Mouse (Mus musculus) erythroid progenitor cell, adult 5-6 weeks (primary cell): ENCODE data around the gene Asap3. TPM values are rescaled to one million over a fixed set of nuclear protein-coding genes. Genes with fewer than 3 reads are reported as not detected.
A peak's percentile ranks its signal among the peaks of the same experiment; 100 is the strongest.

Experiments
- ATAC-seq: replicated peaks from 2 replicates; pipeline ENCODE4 v1.8.0; 2016; ENCODE audit warnings: moderate number of reproducible peaks, mild to moderate bottlenecking, moderate TSS enrichment, inconsistent platforms; ENCODE audit not compliant: poor library complexity, low FRiP score, severe bottlenecking
- total RNA-seq, 2 experiments: library from RNA; stranded (forward) in 1 of 2; stranded (reverse) in 1 of 2; fragments of 150-400 nt in 1 of 2; fragments of 186-747, 209-891 nt in 1 of 2; gene quantifications; 2 replicates each; pipeline versions ENCODE4 v1.2.3 to v1.2.4; 2015 to 2017; ENCODE audit warnings: low replicate concordance in 2 of 2

The Asap3 gene
- total RNA-seq, 2 experiments from 2014 or later, result 0.53 TPM; not detected in 1

DNA sequence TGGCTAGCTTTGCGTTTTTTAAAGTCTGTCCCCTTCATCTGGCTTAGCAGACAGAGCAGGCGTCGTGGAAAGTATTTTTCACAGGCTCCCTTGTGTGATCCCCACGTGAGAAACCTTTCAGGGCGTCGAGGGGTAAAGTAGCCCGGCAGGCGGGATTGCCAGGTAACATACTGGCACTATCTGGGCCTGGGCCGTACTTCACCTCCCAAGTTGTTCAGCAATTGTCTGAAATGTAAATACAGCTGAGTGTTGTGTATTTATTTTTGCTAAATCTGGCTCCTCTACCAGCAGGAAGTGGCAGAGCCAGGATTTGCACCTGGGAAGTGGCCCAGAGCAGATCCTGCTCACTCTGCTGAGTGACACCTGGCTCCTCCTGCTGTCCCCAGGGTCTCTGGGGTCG is 10.9 kb downstream of the Asap3 start:
- ATAC-seq, result no peak

- ATAC-seq, result no peak
Measured at GRCm38 (mm10) chr4:136218595-136219214, 12.5 kb downstream of the Asap3 start.

- ATAC-seq, result no peak
Measured at GRCm38 (mm10) chr4:136220133-136220775, 14.1 kb downstream of the Asap3 start.

- no peak for ATAC-seq
Measured at GRCm38 (mm10) chr4:136223549-136224239, 17.5 kb downstream of the Asap3 start.

DNA sequence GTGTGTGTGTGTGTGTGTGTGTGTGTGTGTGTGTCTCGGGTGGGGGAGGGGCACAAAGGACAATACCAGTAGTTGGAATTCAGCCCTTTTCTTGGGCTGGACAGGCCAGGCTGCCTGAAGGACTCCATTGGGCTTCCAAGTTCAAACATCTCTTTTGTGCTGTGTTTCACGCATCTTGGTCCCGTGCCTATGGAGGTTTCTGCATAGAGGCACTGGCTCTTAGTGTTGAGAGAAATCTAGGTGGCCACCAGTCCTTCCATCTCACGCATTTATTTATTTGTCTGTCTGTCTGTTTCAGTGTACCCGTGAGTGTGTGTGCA is 18.0 kb downstream of the Asap3 start:
- no peak for ATAC-seq

DNA sequence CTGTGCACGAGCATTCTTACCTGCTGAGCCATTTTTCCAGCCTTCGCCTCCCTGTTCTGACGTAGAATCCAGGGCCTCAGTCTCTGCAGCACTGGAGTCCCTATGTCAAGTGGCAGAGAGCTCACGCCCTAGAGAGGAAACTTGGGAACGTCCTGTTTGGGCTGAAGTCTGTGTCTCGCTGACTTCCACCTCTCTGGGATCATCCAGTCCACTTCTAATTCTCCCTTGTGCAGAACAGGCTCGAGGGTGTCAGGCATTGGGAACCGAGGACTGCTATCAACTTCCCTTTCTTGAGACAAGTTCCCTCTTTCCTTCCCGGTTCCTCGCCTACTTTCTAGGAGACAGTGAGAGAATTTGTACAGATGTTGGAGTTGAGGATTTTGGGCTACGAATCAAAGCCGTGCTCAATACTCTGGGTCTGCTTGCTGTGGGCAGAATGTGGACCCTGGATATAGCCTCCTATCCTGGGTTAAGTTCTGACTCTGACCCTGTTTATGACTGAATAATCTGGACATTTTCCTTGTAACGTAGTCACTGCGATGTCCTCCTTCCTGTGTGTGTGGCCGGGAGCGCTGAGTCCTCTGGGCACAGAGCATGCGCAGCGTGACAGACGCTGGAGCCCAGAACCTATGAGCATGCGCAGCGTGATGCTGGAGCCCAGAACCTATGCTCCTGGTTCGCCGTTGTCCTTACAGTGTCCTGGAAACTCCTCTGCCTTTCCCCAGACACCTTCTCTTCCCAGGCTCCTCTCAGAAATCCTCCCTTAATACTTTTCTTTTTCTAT is 18.7 kb downstream of the Asap3 start:
- ATAC-seq, result no peak

- no peak for ATAC-seq
Measured at GRCm38 (mm10) chr4:136227408-136227807, 21.2 kb downstream of the Asap3 start.

- no peak for ATAC-seq
Measured at GRCm38 (mm10) chr4:136228640-136229039, 22.5 kb downstream of the Asap3 start.

DNA sequence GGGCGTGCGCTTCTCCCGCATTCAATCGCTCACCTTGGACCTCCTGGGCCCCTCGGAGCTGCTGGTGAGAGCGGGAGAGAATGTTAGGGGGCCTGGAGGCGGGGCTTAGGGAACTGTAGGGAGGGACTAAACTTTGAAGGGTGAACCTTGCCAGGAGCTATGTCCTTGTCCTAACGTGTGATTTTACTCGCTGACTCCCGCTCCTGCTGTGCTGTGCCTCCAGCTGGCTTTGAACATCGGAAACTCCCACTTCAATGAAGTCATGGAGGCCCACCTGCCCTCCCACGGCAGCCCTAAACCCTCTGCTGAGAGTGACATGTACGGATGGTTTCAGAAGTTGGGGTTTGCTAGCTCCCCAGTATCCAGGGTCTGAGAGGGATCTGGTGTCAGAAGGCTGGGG is 32.5 kb downstream of the Asap3 start:
- ATAC-seq, result no peak

GRCm38 (mm10) chr4:136239111-136239510 is 32.9 kb downstream of the Asap3 start:
- ATAC-seq, result no peak

DNA sequence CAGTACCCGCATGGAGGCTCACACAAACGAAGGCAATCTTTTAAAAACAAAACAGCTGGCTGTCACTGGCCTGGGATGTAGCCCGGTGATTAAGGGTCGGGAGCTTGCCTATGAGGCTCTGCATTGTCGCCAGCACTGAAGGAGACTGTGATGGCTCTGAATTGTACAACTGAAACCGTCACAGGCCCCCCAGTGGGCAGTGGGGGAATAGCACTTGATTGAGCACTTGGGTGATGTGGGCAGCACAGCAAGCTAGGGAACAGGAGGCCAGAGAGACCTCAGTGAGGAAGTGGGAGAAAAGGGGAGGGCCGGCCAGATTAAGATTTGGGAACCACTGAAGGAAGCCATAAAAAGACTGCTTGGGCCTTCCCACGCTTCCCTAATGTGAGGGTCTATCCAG is 33.5 kb downstream of the Asap3 start:
- peak; percentile 55; the same call in 1 of the 2 replicates for ATAC-seq

DNA sequence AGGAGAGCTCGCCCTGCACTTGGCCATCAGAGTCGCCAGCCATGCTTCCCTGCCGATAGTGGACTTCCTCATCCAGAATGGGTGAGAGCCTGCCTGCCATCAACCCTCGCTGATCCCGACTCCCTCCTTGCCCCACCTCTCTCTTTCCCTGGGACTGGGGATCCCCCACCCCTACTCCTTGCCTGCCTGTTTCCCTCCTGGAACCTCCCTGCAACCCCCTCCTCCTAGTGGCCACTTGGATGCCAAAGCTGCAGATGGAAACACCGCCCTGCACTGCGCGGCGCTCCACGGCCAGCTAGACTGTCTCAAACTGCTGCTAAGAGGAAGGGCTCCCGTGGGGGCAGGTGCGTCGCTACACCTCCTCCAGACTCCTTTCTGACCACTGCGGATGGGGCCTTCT is 34.0 kb downstream of the Asap3 start:
- ATAC-seq, result no peak

DNA sequence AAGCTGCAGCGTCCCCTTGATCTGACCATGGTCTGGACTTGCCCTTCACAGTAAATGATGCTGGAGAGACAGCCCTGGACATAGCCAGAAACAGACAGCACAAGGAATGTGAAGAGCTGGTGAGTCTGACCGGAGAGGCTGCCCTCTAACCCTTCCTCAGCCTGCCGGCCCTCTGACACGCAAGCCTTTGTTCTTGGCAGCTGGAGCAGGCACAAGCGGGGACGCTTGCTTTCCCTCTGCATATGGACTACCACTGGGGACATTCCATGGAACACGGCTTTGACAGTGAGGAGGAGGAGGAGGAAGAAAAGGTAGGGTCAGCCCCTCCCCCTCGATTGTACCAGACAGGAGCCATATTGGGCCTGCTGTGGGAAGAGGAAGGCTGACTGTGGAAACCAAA is 34.8 kb downstream of the Asap3 start:
- ATAC-seq, result no peak

- no peak for ATAC-seq
Measured at GRCm38 (mm10) chr4:136242065-136242703, 36.0 kb downstream of the Asap3 start.

- no peak for ATAC-seq
Measured at GRCm38 (mm10) chr4:136242728-136243127, 36.6 kb downstream of the Asap3 start.

GRCm38 (mm10) chr4:136244208-136244607 is 38.0 kb downstream of the Asap3 start:
- ATAC-seq, result no peak

DNA sequence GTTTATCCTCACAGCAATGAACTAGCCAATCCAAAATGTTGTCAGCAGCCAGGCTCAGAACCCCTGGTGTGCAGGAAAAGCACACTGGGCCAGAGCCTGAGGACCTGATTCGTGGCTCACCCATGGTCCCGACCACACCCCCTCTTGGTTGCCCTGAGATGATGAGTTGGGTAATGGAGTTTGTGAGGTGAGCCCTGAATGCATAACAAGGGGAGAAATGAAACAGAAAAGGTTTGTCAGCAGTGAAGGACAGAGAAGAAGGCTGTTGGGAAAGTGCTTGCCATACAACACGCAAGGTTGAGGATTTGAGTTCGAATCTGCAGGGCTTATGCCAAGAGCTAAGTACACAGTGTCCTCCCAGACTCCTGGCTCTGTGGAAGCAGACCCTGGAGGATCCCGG is 39.5 kb downstream of the Asap3 start:
- ATAC-seq, result no peak

GRCm38 (mm10) chr4:136246568-136246969 is 40.4 kb downstream of the Asap3 start:
- ATAC-seq, result no peak

- no peak for ATAC-seq
Measured at GRCm38 (mm10) chr4:136247386-136247728, 41.2 kb downstream of the Asap3 start.

DNA sequence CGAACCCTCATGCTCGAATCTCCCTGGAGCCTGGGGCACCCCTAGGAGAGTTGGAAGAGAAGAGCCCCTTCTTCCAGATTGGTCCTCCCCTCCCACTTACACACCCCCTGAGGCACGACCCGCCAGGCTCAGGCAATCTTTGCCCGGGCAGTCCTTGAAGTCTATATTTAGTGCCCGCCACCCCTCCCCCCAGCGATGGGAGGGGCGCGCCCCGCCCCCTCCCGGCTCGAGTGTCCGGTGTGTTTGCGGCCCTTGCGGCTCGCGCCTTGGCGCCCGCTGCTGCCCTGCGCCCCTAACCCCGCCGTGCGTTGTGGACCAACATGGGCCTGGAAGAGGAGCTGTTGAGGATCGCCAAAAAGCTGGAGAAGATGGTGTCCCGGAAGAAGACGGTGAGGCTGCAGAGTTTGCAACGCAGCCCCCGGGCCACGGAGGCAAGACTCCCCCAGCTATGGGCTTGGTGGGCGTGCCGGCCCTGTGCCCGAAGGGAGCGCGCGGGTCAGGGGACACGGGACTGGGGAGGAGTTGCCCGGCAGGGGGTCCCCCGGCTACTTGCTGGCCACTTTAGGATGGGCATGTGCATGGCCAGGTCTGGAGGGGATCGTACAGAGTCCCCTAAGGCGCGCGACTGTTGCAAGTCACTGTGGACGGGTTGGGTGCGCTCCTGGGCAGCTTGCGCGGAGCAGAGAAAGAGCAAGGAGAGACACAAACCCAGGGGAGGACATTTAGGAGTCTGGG is 41.7 kb downstream of the Asap3 start, which contains the start of gene Tcea3:
Gene Tcea3, plus strand, starts transcription at position 1 of the 735 bp plus-strand sequence.
- no peak for ATAC-seq
